In the genomic region with DNA sequence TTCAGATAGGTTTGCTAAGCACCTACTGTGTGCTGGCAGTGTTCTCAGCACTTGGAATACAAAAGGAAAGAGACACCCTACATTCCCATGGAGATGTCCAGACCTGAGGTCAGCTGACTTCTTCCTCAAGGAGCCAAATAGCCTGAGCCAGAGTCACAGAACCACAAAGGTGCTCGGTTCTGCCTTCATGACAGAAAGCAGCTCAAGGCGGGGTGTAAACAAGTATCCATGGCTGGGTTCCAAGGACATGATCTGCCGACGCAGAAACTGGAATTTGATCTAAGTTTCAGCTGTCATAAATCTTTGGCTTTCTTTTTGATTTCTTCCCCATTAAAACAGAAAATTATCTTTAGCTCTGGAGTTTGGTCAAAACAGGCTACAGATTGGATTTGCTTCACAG, we compare ENCODE assay signal across 25 mouse cellular contexts. TPM values are rescaled to one million over a fixed set of nuclear protein-coding genes. Genes with fewer than 3 reads are reported as not detected.
DNase-seq lines count a peak whose midpoint lies in the region; ATAC-seq lines count a peak whose summit lies in the region.
"Had no signal": no experiment of that assay in that cellular context is flagged by ENCODE, and none has a peak within 500 bp of the region (broad histone marks: within the 10 kb centered on the region; RNA-seq: fewer than 3 reads in every experiment).

No protein-coding gene starts in this region.

- WGBS in heart, embryonic 10.5 days = 75% methylated on average over 4 of the region's 4 CpGs
- WGBS in kidney, embryonic 16.5 days = 32% methylated on average over 4 of the region's 4 CpGs

- H3K4me2 ChIP-seq in kidney, embryonic 16.5 days (replicated peaks; ENCODE audit: low read depth, low read length) = no peak overlapping the region
- H3K4me2 ChIP-seq: embryonic facial prominence, embryonic 12.5 days; liver, embryonic 13.5 days; midbrain, embryonic 15.5 days had no signal

- intact Hi-C loops in left cerebral cortex, postnatal 25 days (cut with DNase I) = no loop called here

- peak; percentile 31 for DNase-seq in adrenal gland, postnatal 14 days
- DNase-seq in adrenal gland, adult 18-20 months (ENCODE audit: low spot score in 2 of 2) = no peak
- DNase-seq in heart, embryonic 10.5 days (ENCODE audit: low spot score) = no peak
- DNase-seq in heart, adult 9 months (ENCODE audit: low spot score in 2 of 2) = no peak
- DNase-seq in kidney, postnatal 36 days = peak; percentile 10 to 18
- DNase-seq in left cerebral cortex, postnatal 25 days (ENCODE audit: low spot score in 2 of 2) = no peak

- peaks cover 45% of the 10 kb centered on the region for H3K27me3 ChIP-seq in heart, embryonic 10.5 days (ENCODE audit: insufficient read depth, poor library complexity, severe bottlenecking)
- peaks cover 4% of the 10 kb centered on the region; the same call in 1 of the 2 replicates for H3K27me3 ChIP-seq in kidney, embryonic 16.5 days (ENCODE audit: insufficient read depth, low read length)

- peak overlapping the region; percentile 31; the same call in 1 of the 2 replicates for H3K4me3 ChIP-seq in heart, embryonic 10.5 days
- no peak overlapping the region for H3K4me3 ChIP-seq in kidney, embryonic 16.5 days (ENCODE audit: low read length)
- H3K4me3 ChIP-seq: embryonic facial prominence, embryonic 12.5 days; forebrain, embryonic 13.5 days; heart, adult 2 months; liver, embryonic 13.5 days; midbrain, embryonic 15.5 days; neural tube, embryonic 13.5 days had no signal

- no peaks in the 10 kb centered on the region for H3K4me1 ChIP-seq in heart, embryonic 10.5 days
- H3K4me1 ChIP-seq in kidney, embryonic 16.5 days (ENCODE audit: insufficient read depth, low read length) = no peaks in the 10 kb centered on the region
- H3K4me1 ChIP-seq: embryonic facial prominence, embryonic 12.5 days; liver, embryonic 13.5 days; midbrain, embryonic 15.5 days; neural tube, embryonic 13.5 days had no signal

- no peak overlapping the region for H3K27ac ChIP-seq in heart, embryonic 10.5 days
- H3K27ac ChIP-seq in kidney, embryonic 16.5 days (ENCODE audit: low read length) = no peak overlapping the region
- H3K27ac ChIP-seq: embryonic facial prominence, embryonic 12.5 days; forebrain, embryonic 13.5 days; heart, adult 2 months; hindbrain, postnatal 0 days; liver, embryonic 13.5 days; midbrain, embryonic 15.5 days; neural tube, embryonic 13.5 days had no signal

- H3K9me3 ChIP-seq in heart, embryonic 10.5 days = no peaks in the 10 kb centered on the region
- no peaks in the 10 kb centered on the region for H3K9me3 ChIP-seq in kidney, embryonic 16.5 days (ENCODE audit: low read length)
- H3K9me3 ChIP-seq: embryonic facial prominence, embryonic 12.5 days; forebrain, embryonic 13.5 days; liver, embryonic 13.5 days; midbrain, embryonic 15.5 days; neural tube, embryonic 13.5 days had no signal

- no peaks in the 10 kb centered on the region for H3K36me3 ChIP-seq in heart, embryonic 10.5 days
- no peaks in the 10 kb centered on the region for H3K36me3 ChIP-seq in kidney, embryonic 16.5 days (ENCODE audit: insufficient read depth, low read length)
- H3K36me3 ChIP-seq: embryonic facial prominence, embryonic 12.5 days; liver, embryonic 13.5 days; midbrain, embryonic 15.5 days; neural tube, embryonic 13.5 days had no signal

- ATAC-seq in kidney, embryonic 16.5 days (ENCODE audit: low FRiP score, low TSS enrichment) = no peak

- H3K9ac ChIP-seq in kidney, embryonic 16.5 days (replicated peaks; ENCODE audit: low read length) = no peak overlapping the region
- H3K9ac ChIP-seq: embryonic facial prominence, embryonic 12.5 days; forebrain, embryonic 13.5 days; liver, embryonic 13.5 days; midbrain, embryonic 15.5 days; neural tube, embryonic 13.5 days had no signal

RNA-seq across cellular contexts. Expression of gene Tspan17, which starts 11.0 kb away (rescaled TPM):
- 24.8 and 29.5 TPM in 2 replicates for total RNA-seq in adrenal gland, postnatal 14 days (2021)
- 10 to 100 TPM; 32.6 to 46.1 TPM for total RNA-seq in adrenal gland, adult 18-20 months (2021)
- 5.2 and 5.6 TPM in 2 replicates for polyA plus RNA-seq in heart, embryonic 10.5 days (2016; fragmentation: Nextera tagmentation; extraction: Ambion mirVana)
- 12.6 and 14.3 TPM in 2 replicates for polyA plus RNA-seq in kidney, embryonic 16.5 days (2015; fragmentation: Nextera tagmentation; extraction: Ambion mirVana)
- total RNA-seq in left cerebral cortex, postnatal 25 days (2021) = 10 to 100 TPM; 69.3 to 79.1 TPM

RNA-seq across cellular contexts. Expression of gene Eif4e1b, which starts 16.4 kb away (rescaled TPM):
- not detected in 2 replicates for total RNA-seq in adrenal gland, postnatal 14 days (2021)
- total RNA-seq in adrenal gland, adult 18-20 months (2021) = not detected
- not detected in 2 replicates for polyA plus RNA-seq in heart, embryonic 10.5 days (2016; fragmentation: Nextera tagmentation; extraction: Ambion mirVana)
- not detected in 2 replicates for polyA plus RNA-seq in kidney, embryonic 16.5 days (2015; fragmentation: Nextera tagmentation; extraction: Ambion mirVana)
- total RNA-seq in left cerebral cortex, postnatal 25 days (2021) = not detected
- total RNA-seq: adrenal gland, postnatal 36 days; gastrocnemius, postnatal 36 days; heart, adult 2 months; heart, postnatal 14 days; hindbrain, postnatal 0 days; left cerebral cortex, adult 18-20 months; left cerebral cortex, postnatal 36 days had no signal
- polyA plus RNA-seq: embryonic facial prominence, embryonic 12.5 days; forebrain, embryonic 13.5 days; heart, adult 2 months; hindbrain, embryonic 11.5 days; hindbrain, postnatal 0 days; intestine, embryonic 16.5 days; limb, embryonic 14.5 days; liver, embryonic 13.5 days; lung, adult 2 months; midbrain, embryonic 15.5 days; neural tube, embryonic 13.5 days; spleen, adult 2 months had no signal

RNA-seq across cellular contexts. Expression of gene Sncb, which starts 33.8 kb away (rescaled TPM):
- total RNA-seq in adrenal gland, postnatal 14 days (2021) = 0.96 and 2.5 TPM in 2 replicates
- 1 to 10 TPM; 1.8 to 3.3 TPM for total RNA-seq in adrenal gland, adult 18-20 months (2021)
- 0.13 TPM in 1 of 2 replicates, not detected in the other for polyA plus RNA-seq in heart, embryonic 10.5 days (2016; fragmentation: Nextera tagmentation; extraction: Ambion mirVana)
- not detected in 2 replicates for polyA plus RNA-seq in kidney, embryonic 16.5 days (2015; fragmentation: Nextera tagmentation; extraction: Ambion mirVana)
- 100 to 1,000 TPM; 785 to 906 TPM for total RNA-seq in left cerebral cortex, postnatal 25 days (2021)
- total RNA-seq: ES-E14; gastrocnemius, postnatal 36 days; heart, adult 2 months; heart, postnatal 14 days had no signal
- polyA plus RNA-seq: liver, embryonic 13.5 days; lung, adult 2 months had no signal

RNA-seq across cellular contexts. Expression of gene Gprin1, which starts 50.5 kb away (rescaled TPM):
- 3.5 and 5.1 TPM in 2 replicates for total RNA-seq in adrenal gland, postnatal 14 days (2021)
- 1 to 10 TPM; 2.5 to 3.2 TPM for total RNA-seq in adrenal gland, adult 18-20 months (2021)
- 0.03 and 0.06 TPM in 2 replicates for polyA plus RNA-seq in heart, embryonic 10.5 days (2016; fragmentation: Nextera tagmentation; extraction: Ambion mirVana)
- 0.06 and 0.09 TPM in 2 replicates for polyA plus RNA-seq in kidney, embryonic 16.5 days (2015; fragmentation: Nextera tagmentation; extraction: Ambion mirVana)
- 100 to 1,000 TPM; 120 to 145 TPM for total RNA-seq in left cerebral cortex, postnatal 25 days (2021)
- total RNA-seq: gastrocnemius, postnatal 36 days; heart, adult 2 months; heart, postnatal 14 days had no signal
- polyA plus RNA-seq: heart, adult 2 months had no signal

Comparison
In these comparisons a context has a peak if more than half of its experiments do, and no peak if none do; other contexts are left out.
1. DNase-seq: peak in adrenal gland, postnatal 14 days (single experiment) and kidney, postnatal 36 days (2 of 2); none in adrenal gland, adult 18-20 months (0 of 2), heart, embryonic 10.5 days (single experiment), heart, adult 9 months (0 of 2) and left cerebral cortex, postnatal 25 days (0 of 2).
2. RNA of gene Sncb, which starts 33.8 kb away (total RNA-seq): 785 to 906 TPM in left cerebral cortex, postnatal 25 days; 1.8 to 3.3 TPM in adrenal gland, adult 18-20 months and 0.96 to 2.5 TPM in adrenal gland, postnatal 14 days; every median in the first group is over 100 times any median in the second.